11 mouse cellular contexts compared by ENCODE assay signal in the genomic region with DNA sequence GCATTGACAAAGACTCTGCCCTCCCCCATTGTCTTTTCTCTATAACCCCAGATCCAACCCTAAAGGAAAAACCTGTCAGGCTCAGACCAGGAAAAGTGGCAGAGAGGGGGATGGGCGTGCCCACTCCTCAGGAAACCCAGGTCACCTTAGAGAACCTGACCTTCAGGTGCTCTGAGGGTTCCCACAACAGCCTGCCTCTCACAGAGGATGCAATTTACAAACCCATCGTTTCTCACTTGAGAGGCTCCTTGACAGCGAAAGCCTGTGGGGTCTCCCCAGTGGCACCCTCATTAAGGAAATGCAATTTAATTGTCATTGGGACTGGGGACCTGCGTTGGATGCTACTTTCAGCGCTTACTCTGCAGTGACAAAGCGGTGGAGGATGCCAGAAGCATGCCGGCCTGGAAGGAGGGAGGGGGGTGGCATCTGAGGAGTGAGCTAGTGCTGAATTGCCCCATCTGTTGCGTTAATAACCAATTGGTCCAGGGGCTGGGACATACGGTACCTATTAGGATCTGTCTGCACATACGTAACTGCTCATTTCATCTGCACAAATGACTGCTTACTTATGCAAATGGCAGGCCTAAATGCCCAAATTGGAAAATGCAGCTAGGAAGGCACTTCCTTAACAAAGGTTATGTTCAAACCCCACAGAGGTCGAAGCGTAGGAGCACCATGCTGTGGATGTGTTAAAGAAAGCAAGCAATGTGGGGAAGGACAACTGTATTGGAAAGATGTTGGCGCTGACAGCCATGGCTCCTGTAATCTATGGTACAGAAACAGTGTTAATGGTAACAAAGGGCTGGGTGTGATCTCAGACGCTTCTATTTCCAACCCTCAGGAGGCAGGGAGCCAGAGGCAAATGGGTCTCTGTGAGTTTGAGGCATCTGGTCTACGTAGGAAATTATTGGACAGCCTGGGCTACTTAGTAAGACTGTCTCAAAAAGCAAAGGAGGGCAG. TPM values are rescaled to one million over a fixed set of nuclear protein-coding genes. Genes with fewer than 3 reads are reported as not detected.
DNase-seq lines count a peak whose midpoint lies in the region; ATAC-seq and TF ChIP-seq lines count a peak whose summit lies in the region.
"Had no signal": no experiment of that assay in that cellular context is flagged by ENCODE, and none has a peak within 500 bp of the region (broad histone marks: within the 10 kb centered on the region; RNA-seq: fewer than 3 reads in every experiment).

No protein-coding gene starts in this region.

- no peaks in the 10 kb centered on the region for H3K9me3 ChIP-seq in embryonic facial prominence, embryonic 12.5 days
- no peaks in the 10 kb centered on the region for H3K9me3 ChIP-seq in hindbrain, embryonic 14.5 days (ENCODE audit: control insufficient read depth, low read length)
- H3K9me3 ChIP-seq in midbrain, embryonic 16.5 days (replicated peaks; ENCODE audit: control insufficient read depth, low read length, poor library complexity, severe bottlenecking): no peaks in the 10 kb centered on the region

- no peak for TF ChIP-seq CTCF in left cerebral cortex, adult 2 months (IDR thresholded peaks at IDR 0.05)

- no peak overlapping the region for H3K4me3 ChIP-seq in embryonic facial prominence, embryonic 12.5 days
- no peak overlapping the region for H3K4me3 ChIP-seq in hindbrain, embryonic 14.5 days (replicated peaks; ENCODE audit: low read length)
- no peak overlapping the region for H3K4me3 ChIP-seq in midbrain, embryonic 16.5 days (ENCODE audit: low read depth, low read length)
- H3K4me3 ChIP-seq in left cerebral cortex, adult 2 months: no peak overlapping the region

- no peaks in the 10 kb centered on the region for H3K36me3 ChIP-seq in embryonic facial prominence, embryonic 12.5 days
- no peaks in the 10 kb centered on the region for H3K36me3 ChIP-seq in hindbrain, embryonic 14.5 days (replicated peaks; ENCODE audit: control insufficient read depth, insufficient read depth)
- no peaks in the 10 kb centered on the region for H3K36me3 ChIP-seq in midbrain, embryonic 16.5 days (ENCODE audit: control insufficient read depth, insufficient read depth, low read length)

- no peak overlapping the region for H3K9ac ChIP-seq in embryonic facial prominence, embryonic 12.5 days
- H3K9ac ChIP-seq in hindbrain, embryonic 14.5 days: 0 out of 2 replicates have a peak overlapping the region, but pooled peaks have one; percentile 7
- peak overlapping the region; percentile 18; the same call in 1 of the 2 replicates for H3K9ac ChIP-seq in midbrain, embryonic 16.5 days (ENCODE audit: low read depth, low read length)
- H3K9ac ChIP-seq: liver, embryonic 14.5 days had no signal

- peak; percentile 43 for DNase-seq in embryo, embryonic 11 days
- no peak for DNase-seq in embryo, embryonic 10 days (ENCODE audit: low spot score)
- peak; percentile 64 for DNase-seq in hindbrain, embryonic 14.5 days (ENCODE audit: low spot score)
- DNase-seq in thymus, postnatal 10 days (ENCODE audit: low spot score in 2 of 2): no peak
- DNase-seq in left cerebral cortex, postnatal 36 days (ENCODE audit: low spot score in 2 of 2): no peak
- no peak for DNase-seq in left cerebral cortex, adult 2 months (ENCODE audit: extremely low spot score in 1 of 2, low spot score in 2 of 2)

- intact Hi-C loops in left cerebral cortex, postnatal 36 days (cut with DNase I): no loop called here
- intact Hi-C loops in left cerebral cortex, adult 2 months (cut with DNase I): loop anchor here (5.0 kb wide), 1 partner anchor 140 kb away; a partner anchor contains a TSS

- peaks cover 14% of the 10 kb centered on the region; the same call in 1 of the 2 replicates for H3K4me1 ChIP-seq in embryonic facial prominence, embryonic 12.5 days
- H3K4me1 ChIP-seq in hindbrain, embryonic 14.5 days (replicated peaks; ENCODE audit: control insufficient read depth, insufficient read depth, low read length): peaks cover 31% of the 10 kb centered on the region
- peaks cover 26% of the 10 kb centered on the region for H3K4me1 ChIP-seq in midbrain, embryonic 16.5 days (ENCODE audit: control insufficient read depth, insufficient read depth, low read length)

- H3K27ac ChIP-seq in embryonic facial prominence, embryonic 12.5 days: no peak overlapping the region
- H3K27ac ChIP-seq in hindbrain, embryonic 14.5 days: peak overlapping the region; percentile 78
- H3K27ac ChIP-seq in midbrain, embryonic 16.5 days (ENCODE audit: low read length): peak overlapping the region; percentile 56; the same call in 1 of the 2 replicates
- H3K27ac ChIP-seq in left cerebral cortex, adult 2 months: no peak overlapping the region
- H3K27ac ChIP-seq: liver, embryonic 14.5 days had no signal

- no peaks in the 10 kb centered on the region for H3K27me3 ChIP-seq in embryonic facial prominence, embryonic 12.5 days
- no peaks in the 10 kb centered on the region for H3K27me3 ChIP-seq in hindbrain, embryonic 14.5 days (ENCODE audit: control insufficient read depth, insufficient read depth, low read length)
- no peaks in the 10 kb centered on the region for H3K27me3 ChIP-seq in midbrain, embryonic 16.5 days (ENCODE audit: control insufficient read depth, insufficient read depth, low read depth, low read length)

- WGBS in embryonic facial prominence, embryonic 12.5 days: 49% methylated on average over 15 of the region's 15 CpGs
- WGBS in hindbrain, embryonic 14.5 days: 37% methylated on average over 15 of the region's 15 CpGs
- WGBS in midbrain, embryonic 16.5 days: 43% methylated on average over 15 of the region's 15 CpGs

- 0 out of 2 replicates have a peak, but pooled peaks have one; percentile 39 for ATAC-seq in embryonic facial prominence, embryonic 12.5 days (ENCODE audit: insufficient number of reproducible peaks, insufficient read depth, low FRiP score, low TSS enrichment)
- peak; percentile 88 for ATAC-seq in hindbrain, embryonic 14.5 days (ENCODE audit: low FRiP score)
- ATAC-seq in midbrain, embryonic 16.5 days: 0 out of 2 replicates have a peak, but pooled peaks have one; percentile 44

- no peak overlapping the region for H3K4me2 ChIP-seq in embryonic facial prominence, embryonic 12.5 days (replicated peaks)
- no peak overlapping the region for H3K4me2 ChIP-seq in hindbrain, embryonic 14.5 days (replicated peaks)
- H3K4me2 ChIP-seq in midbrain, embryonic 16.5 days (ENCODE audit: low read length): no peak overlapping the region

RNA-seq across cellular contexts. Expression of a gene that starts 58.2 kb away (rescaled TPM):
- not detected in 2 replicates for polyA plus RNA-seq in embryonic facial prominence, embryonic 12.5 days (2016; fragmentation: Nextera tagmentation; extraction: Ambion mirVana)
- polyA plus RNA-seq in hindbrain, embryonic 14.5 days (2014; fragmentation: Nextera tagmentation; extraction: Ambion mirVana): not detected in 2 replicates
- polyA plus RNA-seq in midbrain, embryonic 16.5 days (2015; fragmentation: Nextera tagmentation; extraction: Ambion mirVana): not detected in 2 replicates
- total RNA-seq in left cerebral cortex, postnatal 36 days (2021): not detected
- not detected for total RNA-seq in left cerebral cortex, adult 2 months (2021)
- total RNA-seq: adrenal gland, postnatal 25 days; layer of hippocampus, adult 8-10 months had no signal

Comparison
In these comparisons a context has a peak if more than half of its experiments do, and no peak if none do; other contexts are left out.
1. DNase-seq: peak in embryo, embryonic 11 days (single experiment) and hindbrain, embryonic 14.5 days (single experiment); none in embryo, embryonic 10 days (single experiment), thymus, postnatal 10 days (0 of 2), left cerebral cortex, postnatal 36 days (0 of 2) and left cerebral cortex, adult 2 months (0 of 2).
2. H3K27ac ChIP-seq: peak in hindbrain, embryonic 14.5 days (single experiment) and midbrain, embryonic 16.5 days (single experiment); none in embryonic facial prominence, embryonic 12.5 days (single experiment) and left cerebral cortex, adult 2 months (single experiment).
3. Peak in every context shown above with its lines, with median percentiles within 50 percentile points of each other: ATAC-seq.